Mouse (Mus musculus) layer of hippocampus, postnatal 14 days (tissue): Measurements from ENCODE around the gene Cep41. TPM values are rescaled to one million over a fixed set of nuclear protein-coding genes. Genes with fewer than 3 reads are reported as not detected.

Source experiments
- DNase-seq, 2 experiments: peaks; one replicate each; pipeline ENCODE4 v3.0.0; 2021 to 2022; ENCODE audit warnings: low spot score in 2 of 2, mixed read lengths in 1 of 2
- total RNA-seq, 2 experiments: library from RNA; stranded (reverse); gene quantifications; 2 replicates each; pipeline ENCODE4 v1.2.3; 2021

The Cep41 gene
- total RNA-seq, 2 experiments from 2014 or later, result 4.9 to 6.7 TPM

GRCm38 (mm10) chr6:30675281-30675771 is 18.2 kb downstream of the Cep41 start:
- no peak for DNase-seq

- DNase-seq, result no peak
Observed at GRCm38 (mm10) chr6:30674714-30675280, 18.8 kb downstream of the Cep41 start.

- DNase-seq, result no peak
Observed at GRCm38 (mm10) chr6:30673764-30674561, 19.6 kb downstream of the Cep41 start.

GRCm38 (mm10) chr6:30671696-30672095 is 21.9 kb downstream of the Cep41 start:
- DNase-seq, result no peak

- DNase-seq, result no peak
Observed at GRCm38 (mm10) chr6:30667585-30667984, 26.0 kb downstream of the Cep41 start.

GRCm38 (mm10) chr6:30666043-30666442 is 27.5 kb downstream of the Cep41 start:
- no peak for DNase-seq

GRCm38 (mm10) chr6:30665296-30665695 is 28.3 kb downstream of the Cep41 start:
- DNase-seq, result no peak

GRCm38 (mm10) chr6:30664776-30665175 is 28.8 kb downstream of the Cep41 start:
- DNase-seq, result no peak

- DNase-seq, result no peak
Observed at GRCm38 (mm10) chr6:30658619-30659018, 34.9 kb downstream of the Cep41 start.

GRCm38 (mm10) chr6:30657279-30657678 is 36.3 kb downstream of the Cep41 start:
- no peak for DNase-seq

GRCm38 (mm10) chr6:30654932-30655331 is 38.6 kb downstream of the Cep41 start:
- DNase-seq, result no peak

GRCm38 (mm10) chr6:30654402-30654859 is 39.1 kb downstream of the Cep41 start:
- no peak for DNase-seq

GRCm38 (mm10) chr6:30653518-30653917 is 40.0 kb downstream of the Cep41 start:
- no peak for DNase-seq

GRCm38 (mm10) chr6:30652425-30653188 is 40.9 kb downstream of the Cep41 start:
- DNase-seq, result no peak

GRCm38 (mm10) chr6:30649651-30650296 is 43.8 kb downstream of the Cep41 start:
- peak in 1 of 2 experiments; percentile 34 for DNase-seq

- no peak for DNase-seq
Observed at GRCm38 (mm10) chr6:30645379-30645778, 48.2 kb downstream of the Cep41 start.

- no peak for DNase-seq
Observed at GRCm38 (mm10) chr6:30644462-30644861, 49.1 kb downstream of the Cep41 start.

- no peak for DNase-seq
Observed at GRCm38 (mm10) chr6:30643694-30644460, 49.7 kb downstream of the Cep41 start.

- DNase-seq, result no peak
Observed at GRCm38 (mm10) chr6:30638674-30639268, 54.8 kb downstream of the Cep41 start, which contains the start of gene Cpa1. TSS of gene Cpa1 (plus strand) at chr6:30639218.
